Mouse (Mus musculus) heart, postnatal 0 days (tissue): Measurements from ENCODE around the gene Armc12. TPM values are rescaled to one million over a fixed set of nuclear protein-coding genes. Genes with fewer than 3 reads are reported as not detected.

Experiments used
- ATAC-seq: fragments of 200-750 bp; cut with Nextera tagmentation; 2 replicates; pipeline ENCODE4 v1.8.0; 2017; ENCODE audit warnings: low read depth, moderate number of reproducible peaks, moderate library complexity; ENCODE audit not compliant: insufficient read depth
- DNase-seq: peaks from one replicate; pipeline ENCODE4 v3.0.0-alpha.2; 2016; ENCODE audit warnings: low spot score
- H3K27ac ChIP-seq: fragments of 300-500 bp; sonication (generic); 2 replicates; pipeline ENCODE4 v1.5.1; 2014; ENCODE audit warnings: low read depth, mild to moderate bottlenecking
- H3K27me3 ChIP-seq: fragments of 300-500 bp; sonication (generic); 2 replicates; pipeline ENCODE4 v1.6.1; 2014; ENCODE audit warnings: low read length, mixed read lengths; ENCODE audit not compliant: control insufficient read depth, insufficient read depth
- H3K36me3 ChIP-seq: fragments of 300-500 bp; sonication (generic); replicated peaks from 2 replicates; pipeline ENCODE4 v1.6.1; 2014; ENCODE audit warnings: low read length, mixed read lengths; ENCODE audit not compliant: control insufficient read depth, insufficient read depth
- H3K4me1 ChIP-seq: fragments of 300-500 bp; sonication (generic); 2 replicates; pipeline ENCODE4 v1.6.1; 2014; ENCODE audit warnings: antibody characterized with exemption; ENCODE audit not compliant: control insufficient read depth, insufficient read depth
- H3K4me2 ChIP-seq: fragments of 300-500 bp; sonication (generic); 2 replicates; pipeline ENCODE4 v1.6.1; 2014; ENCODE audit warnings: low read depth, mild to moderate bottlenecking, low read length, moderate library complexity
- H3K4me3 ChIP-seq: fragments of 300-500 bp; sonication (generic); 2 replicates; pipeline ENCODE4 v1.5.1; 2014; ENCODE audit warnings: low read depth, low read length
- H3K9ac ChIP-seq: fragments of 300-500 bp; sonication (generic); replicated peaks from 2 replicates; pipeline ENCODE4 v1.6.1; 2014; ENCODE audit warnings: low read depth, low read length, mixed read lengths
- H3K9me3 ChIP-seq: fragments of 300-500 bp; sonication (generic); replicated peaks from 2 replicates; pipeline ENCODE4 v1.6.1; 2016; ENCODE audit warnings: low read length; ENCODE audit not compliant: control insufficient read depth
- CTCF ChIP-seq: IDR thresholded peaks from 2 replicates; pipeline ENCODE4 v1.5.1; 2016; ENCODE audit warnings: antibody characterized with exemption, control low read depth, low read depth
- EP300 ChIP-seq: IDR thresholded peaks from 2 replicates; pipeline ENCODE4 v1.6.1; 2016; ENCODE audit warnings: antibody characterized with exemption, low read depth
- WGBS: fragments of 180-500 bp; shearing (Covaris S2); extraction: QIAGEN DNeasy Blood & Tissue Kit; methylation state at CpG from one replicate; pipeline ENCODE4 v1.1.7; 2014; 5-methylcytosine and 5-hydroxymethylcytosine counted together
- polyA plus RNA-seq: library from polyadenylated mRNA; unstranded; fragments of >200 nt; fragmentation: Nextera tagmentation; extraction: Ambion mirVana; gene quantifications from 2 replicates; pipeline ENCODE4 v1.2.1, GENCODE M21; 2015
- total RNA-seq: library from RNA; depleted of rRNA; stranded (reverse); fragments of >200 nt; gene quantifications from 2 replicates; pipeline ENCODE4 v1.2.3, GENCODE M21; 2014; ENCODE audit warnings: low replicate concordance

The Armc12 gene
- total and polyA plus RNA-seq, 2 experiments from 2014 or later = not detected

- Histone ChIP-seq H3K27me3 (no peaks in the 10 kb centered on the region), H3K9ac (no peak overlapping the region), H3K4me2 (no peak overlapping the region), H3K4me1 (no peaks in the 10 kb centered on the region), H3K36me3 (no peaks in the 10 kb centered on the region), H3K4me3 (no peak overlapping the region), H3K9me3 (no peaks in the 10 kb centered on the region), H3K27ac (no peak overlapping the region; the same call in 1 of the 2 replicates)
- DNase-seq (no peak), ATAC-seq (no peak)
- no peak for TF ChIP-seq EP300
- TF ChIP-seq CTCF = no peak
- 82% methylated on average over 18 of the region's 18 CpGs for WGBS
Measured at GRCm38 (mm10) chr17:28487584-28488257, 42.9 kb upstream of the Armc12 start.

DNA sequence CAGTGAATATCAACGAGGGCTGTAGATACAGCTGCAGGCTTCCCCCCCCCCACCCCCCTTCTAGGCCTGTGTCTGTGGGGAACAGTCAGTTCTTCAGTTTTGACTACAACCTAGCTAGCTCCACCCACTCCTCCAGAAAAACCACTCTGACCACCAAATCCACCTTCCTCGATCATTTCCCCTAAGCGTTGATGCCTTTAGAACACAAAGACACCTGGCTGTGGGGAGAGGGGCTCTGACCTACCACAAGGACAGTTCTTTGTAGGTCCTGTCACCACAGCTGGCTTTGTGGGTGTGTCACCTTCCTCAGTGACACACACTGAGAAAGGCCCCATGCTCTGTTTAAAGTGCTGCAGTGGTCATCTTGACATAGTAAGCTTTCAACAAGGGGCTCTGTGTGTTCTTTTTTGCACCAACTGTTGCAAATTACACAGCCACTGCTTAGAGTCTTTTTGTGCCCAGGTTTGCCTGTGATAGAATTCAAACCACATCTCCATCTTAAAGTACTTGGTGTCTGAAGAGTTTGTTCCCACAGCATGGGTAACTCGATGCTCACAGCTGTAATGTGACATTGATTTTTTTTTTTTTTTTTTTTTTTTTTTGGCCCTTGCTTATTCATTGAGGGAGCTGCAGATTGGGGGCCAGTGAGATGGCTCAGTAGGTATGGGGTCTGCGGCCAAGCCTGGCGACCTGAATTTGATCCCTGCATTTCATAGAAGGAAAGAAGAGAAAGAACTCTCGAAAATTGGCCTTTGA is 42.2 kb upstream of the Armc12 start:
- no peak overlapping the region for H3K4me2 ChIP-seq
- no peaks in the 10 kb centered on the region for H3K27me3 ChIP-seq
- no peak overlapping the region for H3K9ac ChIP-seq
- H3K4me3 ChIP-seq = no peak overlapping the region
- ATAC-seq (no peak), DNase-seq (no peak)
- TF ChIP-seq EP300 (no peak), CTCF (no peak)
- H3K27ac ChIP-seq = no peak overlapping the region
- WGBS = 63% methylated on average over 7 of the region's 7 CpGs
- H3K36me3 ChIP-seq = no peaks in the 10 kb centered on the region
- H3K9me3 ChIP-seq = no peaks in the 10 kb centered on the region
- no peaks in the 10 kb centered on the region for H3K4me1 ChIP-seq

DNA sequence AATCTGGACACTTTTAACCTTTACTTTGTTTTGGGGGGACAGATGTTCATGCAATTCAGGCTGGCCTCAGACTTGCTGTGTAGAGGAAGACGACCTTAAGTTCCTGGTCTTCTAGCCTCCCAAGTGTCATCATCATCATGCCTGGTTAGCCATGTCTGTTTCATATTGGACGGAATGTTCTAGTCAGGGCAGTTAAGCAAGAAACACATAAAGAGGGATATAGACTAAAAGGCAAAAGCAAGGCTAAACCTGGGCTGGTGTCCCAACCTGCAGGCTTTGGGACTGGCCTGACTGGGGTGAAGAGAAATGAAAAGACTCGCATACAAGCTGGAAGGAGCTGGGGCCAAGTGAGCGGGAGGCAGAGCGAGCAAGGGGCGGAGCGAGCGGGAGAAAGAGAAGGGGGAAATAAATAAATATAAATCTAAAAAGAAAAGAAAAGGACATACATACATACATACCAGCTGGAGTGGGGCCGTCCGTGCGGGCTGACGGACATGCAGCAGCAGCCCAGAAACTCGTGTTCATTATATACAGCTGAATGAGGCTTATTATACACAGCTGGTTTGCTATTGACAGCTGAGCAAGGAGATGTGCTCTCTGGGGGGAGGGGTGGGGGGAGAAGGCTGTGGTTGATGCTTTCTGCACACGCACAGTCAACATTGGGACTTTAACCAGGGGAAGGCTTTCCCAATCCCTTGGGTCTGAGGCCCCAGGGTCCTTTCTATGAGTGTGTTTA is 39.4 kb upstream of the Armc12 start:
- H3K27me3 ChIP-seq = no peaks in the 10 kb centered on the region
- H3K9ac ChIP-seq = no peak overlapping the region
- DNase-seq (no peak), ATAC-seq (no peak)
- no peaks in the 10 kb centered on the region for H3K36me3 ChIP-seq
- H3K4me3 ChIP-seq = no peak overlapping the region
- no peak overlapping the region for H3K4me2 ChIP-seq
- H3K27ac ChIP-seq = no peak overlapping the region
- H3K4me1 ChIP-seq = no peaks in the 10 kb centered on the region
- no peaks in the 10 kb centered on the region for H3K9me3 ChIP-seq
- no peak for TF ChIP-seq CTCF
- TF ChIP-seq EP300 = no peak
- WGBS = 88% methylated on average over 14 of the region's 14 CpGs

DNA sequence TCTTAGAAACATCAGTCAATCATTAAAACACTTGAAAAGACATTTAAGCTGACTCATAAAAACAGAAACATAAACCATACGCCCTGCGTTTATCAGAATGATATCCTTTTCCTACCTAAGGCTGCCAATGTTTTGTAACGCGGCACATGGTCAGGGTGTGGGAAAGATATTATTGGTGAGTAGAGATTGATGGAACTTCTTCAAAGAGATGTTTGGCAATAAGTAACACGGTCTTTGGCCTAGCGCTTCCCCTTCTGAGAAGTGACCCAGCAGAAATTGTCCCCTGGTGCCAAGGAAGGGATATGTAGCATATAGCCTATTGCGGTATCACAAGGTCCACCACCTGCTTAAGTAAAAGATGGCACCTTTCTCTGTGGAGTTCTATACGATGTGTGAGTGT is 34.8 kb upstream of the Armc12 start:
- Histone ChIP-seq H3K4me2 (no peak overlapping the region), H3K9me3 (0 out of 2 replicates have a peak, but pooled peaks cover 5% of the 10 kb centered on the region), H3K9ac (no peak overlapping the region), H3K4me3 (no peak overlapping the region), H3K36me3 (no peaks in the 10 kb centered on the region), H3K4me1 (no peaks in the 10 kb centered on the region), H3K27me3 (no peaks in the 10 kb centered on the region), H3K27ac (no peak overlapping the region)
- DNase-seq (no peak), ATAC-seq (no peak)
- 83% methylated on average over 8 of the region's 8 CpGs for WGBS
- TF ChIP-seq EP300 (no peak), CTCF (no peak)

GRCm38 (mm10) chr17:28499190-28499589 is 31.4 kb upstream of the Armc12 start:
- Histone ChIP-seq H3K9me3 (0 out of 2 replicates have a peak, but pooled peaks cover 5% of the 10 kb centered on the region), H3K4me2 (no peak overlapping the region), H3K4me1 (no peaks in the 10 kb centered on the region), H3K27ac (no peak overlapping the region), H3K36me3 (no peaks in the 10 kb centered on the region), H3K9ac (no peak overlapping the region), H3K27me3 (no peaks in the 10 kb centered on the region), H3K4me3 (no peak overlapping the region)
- DNase-seq (no peak), ATAC-seq (no peak)
- TF ChIP-seq EP300 = no peak
- TF ChIP-seq CTCF = no peak
- 52% methylated on average over 2 of the region's 2 CpGs for WGBS
